Mouse (Mus musculus): Measurements from ENCODE around the gene Xdh.

Gene Xdh

DNA sequence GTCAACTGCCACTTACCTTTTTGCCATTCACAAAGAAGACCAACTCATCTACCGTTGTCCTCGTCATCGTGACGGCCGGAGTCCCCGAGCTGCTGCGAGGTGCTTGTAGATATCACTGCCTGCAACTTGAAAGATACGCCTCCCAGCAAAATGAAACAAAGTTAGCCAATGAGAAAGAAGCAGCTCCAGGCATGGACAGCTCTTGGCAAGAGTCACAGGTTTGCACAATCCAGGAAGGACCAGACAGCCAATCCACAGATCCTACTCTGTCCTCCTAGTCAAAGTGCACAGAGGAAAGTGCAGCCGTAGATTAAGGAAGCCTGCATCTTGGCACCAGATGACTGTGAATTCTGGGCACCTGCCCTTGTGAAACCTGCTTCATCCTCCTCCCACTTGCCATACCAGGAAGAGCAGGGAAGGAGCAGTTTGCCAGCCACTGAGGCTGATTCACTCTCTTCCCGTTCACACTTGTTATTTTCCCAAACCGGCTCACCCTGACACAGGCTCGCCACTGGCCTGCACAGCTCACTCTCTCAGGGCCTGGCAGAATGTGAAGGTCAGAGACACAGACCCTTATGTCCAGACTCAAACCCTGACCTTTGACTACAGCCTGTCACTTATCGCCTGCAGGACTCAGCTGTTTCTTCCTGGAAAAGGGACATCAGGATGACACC, at the start of gene Xdh:
TSS of gene Xdh (minus strand) at position 135 of the 674 bp plus-strand sequence.
- peak; percentile 85 for DNase-seq (ENCODE audit: extremely low read depth, insufficient read length, low spot score)

DNA sequence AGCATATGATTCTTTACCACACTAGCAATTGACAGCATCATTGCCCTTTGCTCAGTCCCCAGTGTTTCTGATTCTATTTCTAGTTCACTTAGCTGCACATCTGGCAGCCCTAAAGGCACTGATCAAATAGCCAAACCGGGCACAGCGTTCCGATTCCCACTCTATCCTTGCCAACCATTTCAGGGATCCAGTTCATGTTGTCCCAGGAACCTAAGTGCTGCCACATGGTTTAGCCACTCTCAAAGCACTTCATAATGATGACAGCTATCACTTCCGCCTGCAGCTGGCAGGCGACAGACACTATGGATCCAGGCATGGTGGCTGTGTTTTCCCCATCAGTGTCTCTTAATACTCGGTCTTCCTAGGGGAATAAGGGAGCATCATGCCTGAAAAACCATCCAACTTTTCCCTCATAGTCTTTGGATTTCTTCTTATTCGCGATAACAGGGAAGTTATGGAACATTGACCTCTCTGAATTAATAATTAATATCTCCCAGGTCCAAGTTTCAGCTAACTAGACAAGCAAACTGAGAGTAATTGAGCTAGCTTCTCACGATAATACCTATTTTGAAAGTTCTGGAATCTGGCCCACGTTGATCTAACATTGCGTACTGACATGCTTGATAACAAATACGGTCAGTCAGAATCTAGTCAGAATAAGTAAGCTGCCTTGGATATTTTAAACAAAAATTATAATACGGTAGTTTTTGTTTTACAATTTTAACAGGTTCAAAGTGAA, 46.1 kb upstream of the Xdh start:
- DNase-seq (ENCODE audit: extremely low read depth, insufficient read length, low spot score): no peak

- no peak for DNase-seq (ENCODE audit: extremely low read depth, insufficient read length, low spot score)
Measured at GRCm38 (mm10) chr17:73991264-73991663, 41.3 kb upstream of the Xdh start.

- DNase-seq (ENCODE audit: extremely low read depth, insufficient read length, low spot score): no peak
Measured at GRCm38 (mm10) chr17:73986571-73986970, 36.6 kb upstream of the Xdh start.

DNA sequence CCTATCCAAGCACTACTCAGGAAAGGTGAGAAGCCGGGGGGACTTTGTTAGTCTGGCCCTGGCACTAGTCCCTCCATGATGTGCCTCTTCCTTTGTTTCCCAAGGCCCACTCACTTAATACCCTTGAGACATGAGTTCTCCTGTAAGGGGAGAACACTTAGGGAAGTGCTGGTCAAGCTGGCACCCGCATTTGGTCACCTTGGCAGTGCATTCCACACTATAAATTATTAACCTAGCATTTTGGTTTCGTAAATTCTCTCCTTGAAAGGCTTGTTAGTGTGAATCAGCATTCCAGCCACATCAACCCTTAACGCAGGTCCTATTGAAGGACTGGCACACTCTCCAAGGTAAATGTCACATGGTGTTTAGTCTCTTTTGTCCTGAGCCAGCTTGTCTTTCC, 35.9 kb upstream of the Xdh start:
- no peak for DNase-seq (ENCODE audit: extremely low read depth, insufficient read length, low spot score)

GRCm38 (mm10) chr17:73984508-73984907, 34.5 kb upstream of the Xdh start:
- no peak for DNase-seq (ENCODE audit: extremely low read depth, insufficient read length, low spot score)

DNA sequence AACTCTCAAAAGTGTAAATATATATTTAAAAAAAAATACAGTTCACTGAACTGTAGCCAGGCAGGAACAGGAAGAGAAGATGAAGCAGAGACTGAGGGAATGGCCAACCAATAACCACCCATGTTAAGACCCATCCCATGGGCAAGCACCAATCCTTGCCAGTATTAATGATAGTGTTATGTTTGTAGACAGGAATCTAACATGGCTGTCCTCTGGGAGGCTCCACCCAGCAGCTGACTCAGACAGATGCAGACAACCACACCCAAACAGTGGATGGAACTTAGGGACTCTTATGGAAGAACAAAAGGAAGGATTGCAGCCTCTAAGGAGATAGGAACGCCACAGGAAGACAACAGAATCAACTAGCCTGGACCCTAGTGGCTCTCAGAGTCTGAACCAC, 32.9 kb upstream of the Xdh start:
- DNase-seq (ENCODE audit: extremely low read depth, insufficient read length, low spot score): no peak

- DNase-seq (ENCODE audit: extremely low read depth, insufficient read length, low spot score): no peak
Measured at GRCm38 (mm10) chr17:73976066-73976465, 26.1 kb upstream of the Xdh start.

DNA sequence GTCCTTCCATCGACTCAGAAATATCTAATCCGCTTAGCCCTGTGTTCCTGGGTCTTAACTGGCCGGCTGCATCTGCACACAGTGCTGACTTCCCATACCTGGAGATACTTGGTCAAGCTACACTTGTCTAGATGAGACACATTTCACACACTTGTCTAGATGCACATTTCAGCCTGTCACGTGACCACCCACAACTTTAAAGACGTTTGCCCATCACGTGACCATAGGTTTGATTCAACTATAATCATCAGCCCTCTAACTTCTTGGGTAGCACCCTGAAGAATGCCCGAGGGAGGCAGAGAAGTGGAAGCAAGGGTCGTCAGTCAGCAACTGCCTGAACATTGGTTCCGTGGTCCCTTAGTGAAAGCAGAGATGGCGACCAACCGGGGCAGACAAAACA, 22.7 kb upstream of the Xdh start:
- DNase-seq (ENCODE audit: extremely low read depth, insufficient read length, low spot score): no peak

- DNase-seq (ENCODE audit: extremely low read depth, insufficient read length, low spot score): peak; percentile 46
Measured at GRCm38 (mm10) chr17:73971291-73971690, 21.3 kb upstream of the Xdh start.

- DNase-seq (ENCODE audit: extremely low read depth, insufficient read length, low spot score): peak; percentile 77
Measured at GRCm38 (mm10) chr17:73970361-73971027, 20.5 kb upstream of the Xdh start.

GRCm38 (mm10) chr17:73964856-73965255, 14.9 kb upstream of the Xdh start:
- DNase-seq (ENCODE audit: extremely low read depth, insufficient read length, low spot score): no peak

DNA sequence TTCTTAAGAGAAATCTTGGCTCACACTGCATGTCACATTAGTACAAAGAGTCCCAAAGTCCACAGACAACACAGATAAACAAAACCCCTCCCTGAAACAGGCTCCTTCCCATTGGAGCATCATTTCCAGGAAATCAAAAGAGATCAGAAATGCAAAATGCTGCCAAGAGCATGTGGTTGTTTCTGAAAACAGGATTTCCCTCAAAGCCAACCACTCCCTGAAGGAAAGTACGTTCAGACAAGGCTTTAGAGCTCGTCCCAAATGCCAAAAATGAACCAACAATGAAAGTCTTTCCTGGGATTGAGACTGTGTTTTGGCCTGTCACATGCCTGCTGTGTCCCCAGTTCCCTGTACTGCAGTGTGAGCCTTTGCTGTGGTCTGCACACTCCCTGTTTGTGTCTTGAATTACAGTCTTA, 12.6 kb upstream of the Xdh start:
- DNase-seq (ENCODE audit: extremely low read depth, insufficient read length, low spot score): no peak

- DNase-seq (ENCODE audit: extremely low read depth, insufficient read length, low spot score): no peak
Measured at GRCm38 (mm10) chr17:73961801-73962403, 11.9 kb upstream of the Xdh start.

- DNase-seq (ENCODE audit: extremely low read depth, insufficient read length, low spot score): no peak
Measured at GRCm38 (mm10) chr17:73960745-73961144, 10.7 kb upstream of the Xdh start.

DNA sequence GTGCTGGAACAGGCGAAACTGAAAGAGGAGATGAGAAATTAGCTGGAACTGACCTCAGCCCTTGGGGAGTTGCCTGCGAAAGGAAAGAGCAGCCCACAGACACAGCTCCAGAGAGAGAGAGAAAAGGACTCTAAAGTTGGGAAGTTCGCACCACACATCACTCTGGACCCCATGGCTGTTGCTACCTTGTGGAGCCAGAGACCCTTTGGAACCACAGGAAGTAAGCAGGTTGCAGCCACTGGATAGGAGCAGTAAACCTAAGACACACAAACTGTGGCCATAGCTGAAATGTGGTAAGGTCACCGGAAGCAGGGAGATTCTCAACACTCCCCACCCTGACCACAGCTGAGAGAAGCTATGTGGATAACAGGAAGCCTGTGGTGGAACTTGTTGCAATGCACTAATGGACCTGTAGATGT, 2.1 kb upstream of the Xdh start:
- peak; percentile 68 for DNase-seq (ENCODE audit: extremely low read depth, insufficient read length, low spot score)

- DNase-seq (ENCODE audit: extremely low read depth, insufficient read length, low spot score): peak; percentile 43
Measured at GRCm38 (mm10) chr17:73950970-73951369, 974 bp upstream of the Xdh start.

GRCm38 (mm10) chr17:73949498-73949897, 498 bp downstream of the Xdh start:
- peak; percentile 43 for DNase-seq (ENCODE audit: extremely low read depth, insufficient read length, low spot score)

- DNase-seq (ENCODE audit: extremely low read depth, insufficient read length, low spot score): peak; percentile 53
Measured at GRCm38 (mm10) chr17:73948801-73949200, 1.2 kb downstream of the Xdh start.

GRCm38 (mm10) chr17:73948039-73948438, 2.0 kb downstream of the Xdh start:
- peak; percentile 57 for DNase-seq (ENCODE audit: extremely low read depth, insufficient read length, low spot score)

DNA sequence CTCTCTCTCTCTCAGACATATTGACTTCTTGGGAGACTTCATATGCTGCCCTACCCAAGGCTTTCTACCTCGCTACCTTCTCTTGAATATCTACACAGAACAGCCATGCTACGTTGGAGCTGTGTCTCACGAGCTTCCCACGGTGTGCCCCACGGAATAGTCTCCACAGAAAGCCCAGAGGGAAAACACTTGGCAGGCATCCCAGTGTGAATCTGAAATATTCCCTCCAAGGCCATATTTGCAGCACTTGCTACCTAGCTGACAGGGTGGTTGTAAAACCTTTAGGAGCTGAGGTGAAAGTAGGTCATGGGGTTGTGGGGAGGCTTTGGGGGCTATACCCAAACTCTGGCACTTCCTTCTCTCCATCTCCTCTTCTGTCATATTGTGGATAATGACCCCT, 3.1 kb downstream of the Xdh start:
- no peak for DNase-seq (ENCODE audit: extremely low read depth, insufficient read length, low spot score)
